Mouse (Mus musculus) brain, adult 2 months (tissue): ENCODE measurements around the gene Gng2.

Source experiments
- DNase-seq: peaks from one replicate; pipeline ENCODE4 v3.0.0; 2011; ENCODE audit warnings: low read depth, low spot score

Gene Gng2

DNA sequence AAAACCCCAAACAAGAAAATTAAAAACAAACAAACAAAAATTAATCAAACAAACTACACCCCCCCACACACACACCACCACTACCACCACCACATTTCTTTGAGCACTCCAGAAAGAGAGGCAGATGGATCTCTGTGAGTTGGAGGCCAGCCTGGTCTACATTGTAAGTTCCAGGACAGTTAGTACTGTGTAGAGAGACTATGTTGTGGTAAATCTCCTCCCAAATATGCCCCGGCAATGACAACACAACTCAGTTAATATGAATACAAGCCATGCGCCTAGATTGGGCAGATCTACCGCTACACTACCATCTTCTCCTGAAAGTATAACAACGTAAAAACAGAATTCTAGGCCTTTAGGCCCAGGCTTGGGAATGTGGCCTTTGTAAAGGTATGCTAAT is 117.1 kb downstream of the Gng2 start:
- no peak for DNase-seq

DNA sequence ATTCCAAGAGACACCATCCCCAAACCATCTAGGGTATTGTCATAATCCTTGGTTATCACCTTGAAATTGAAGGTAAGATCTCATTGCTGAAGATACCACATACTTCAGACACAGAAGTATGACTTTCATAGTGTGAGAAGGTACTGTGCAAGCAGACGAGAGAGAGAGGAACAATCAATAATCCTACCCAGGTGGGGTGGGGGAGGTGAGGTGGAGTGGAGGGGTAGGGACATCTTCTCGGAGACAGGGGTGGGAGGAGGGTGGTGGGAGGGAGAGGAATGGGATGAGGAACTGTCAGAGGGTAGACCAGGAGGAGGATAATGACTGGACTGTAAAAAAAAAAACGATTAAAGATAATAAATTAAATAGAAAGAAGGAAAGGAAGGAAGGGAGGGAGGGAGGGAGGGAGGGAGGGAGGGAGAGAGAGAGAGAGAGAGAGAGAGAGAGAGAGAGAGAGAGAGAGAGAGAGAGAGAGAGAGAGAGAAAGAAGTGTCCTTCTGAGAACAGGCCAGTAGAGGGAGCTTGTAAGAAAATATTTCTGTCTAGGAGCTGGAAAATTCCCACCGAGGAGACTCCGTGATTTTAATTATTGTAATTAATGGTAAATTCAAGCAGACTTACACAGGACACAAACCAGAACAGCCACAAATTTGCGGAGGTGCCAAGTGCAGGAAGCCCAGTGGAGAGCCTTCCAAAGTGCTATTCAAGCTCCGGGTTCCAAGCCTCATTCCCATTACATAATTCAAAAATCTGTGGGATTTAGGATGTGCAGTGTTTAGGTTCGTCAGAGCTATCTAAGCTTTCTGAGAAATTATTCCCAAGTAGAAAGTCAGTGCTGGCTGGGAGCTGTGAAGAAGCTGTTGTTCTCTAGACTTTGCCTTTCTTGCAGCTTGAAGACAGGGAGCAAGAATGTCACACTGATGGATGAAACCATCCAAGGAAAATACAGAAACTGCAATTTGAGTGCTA is 118.3 kb downstream of the Gng2 start:
- peak; percentile 83 for DNase-seq

DNA sequence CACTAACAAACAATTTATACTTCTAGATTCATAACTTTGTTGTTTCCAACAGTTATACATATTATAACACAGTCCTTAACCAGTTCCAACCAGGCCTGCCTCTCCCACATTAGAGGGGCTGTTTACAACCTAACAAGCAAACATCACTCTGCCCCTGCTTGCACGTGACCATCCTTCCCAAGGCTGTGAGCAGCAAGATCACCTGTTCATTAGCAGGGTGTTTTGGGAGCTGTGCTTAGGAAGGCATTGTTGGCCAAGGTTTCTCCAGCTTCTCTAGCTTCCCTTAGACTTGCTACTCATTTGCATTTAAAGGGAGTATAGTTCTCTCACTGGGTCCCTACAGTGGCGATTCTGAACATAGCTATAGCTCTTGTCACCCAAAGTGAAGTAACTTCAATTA is 119.1 kb downstream of the Gng2 start:
- no peak for DNase-seq

- DNase-seq = no peak
Measured at GRCm38 (mm10) chr14:19853471-19853870, 124.0 kb downstream of the Gng2 start.

DNA sequence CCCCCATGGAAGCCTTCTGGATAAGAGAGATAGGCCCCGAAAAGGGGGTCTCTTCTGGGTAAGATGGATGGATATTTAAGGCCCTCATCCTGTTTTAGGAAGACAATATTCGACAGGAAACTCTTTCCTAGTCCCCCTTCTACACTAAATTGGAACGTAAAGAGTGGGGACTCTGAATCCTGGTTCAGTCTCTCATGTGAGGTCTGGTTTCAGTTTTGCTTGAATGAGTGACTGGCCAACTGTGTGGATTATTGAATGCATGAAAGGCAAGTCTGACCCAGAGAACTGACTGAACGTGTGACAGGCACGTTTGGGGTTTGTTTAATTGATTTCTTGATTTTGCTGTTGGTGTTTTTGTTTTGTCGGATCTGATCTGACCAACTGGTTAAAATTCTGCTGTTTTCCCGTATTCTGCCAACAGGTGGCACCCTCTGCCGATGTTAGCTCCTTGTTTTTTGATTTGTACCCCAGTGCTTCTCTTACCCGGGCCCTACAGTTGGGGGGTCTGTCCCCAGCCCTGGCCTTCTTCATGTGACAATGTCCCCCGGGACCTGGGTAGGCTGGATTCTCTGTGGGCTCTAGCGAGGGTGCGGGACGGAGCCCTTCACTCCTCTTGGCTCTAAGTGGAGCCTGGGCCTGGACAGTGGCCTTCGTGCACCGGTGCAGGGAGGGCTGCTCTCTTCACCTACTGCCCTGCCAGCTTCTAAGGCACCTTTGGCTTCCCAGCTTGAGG is 137.7 kb downstream of the Gng2 start:
- peak; percentile 76 for DNase-seq

GRCm38 (mm10) chr14:19836289-19836688 is 141.1 kb downstream of the Gng2 start:
- no peak for DNase-seq

- DNase-seq = peak; percentile 72
Measured at GRCm38 (mm10) chr14:19825481-19825880, 151.9 kb downstream of the Gng2 start.

DNA sequence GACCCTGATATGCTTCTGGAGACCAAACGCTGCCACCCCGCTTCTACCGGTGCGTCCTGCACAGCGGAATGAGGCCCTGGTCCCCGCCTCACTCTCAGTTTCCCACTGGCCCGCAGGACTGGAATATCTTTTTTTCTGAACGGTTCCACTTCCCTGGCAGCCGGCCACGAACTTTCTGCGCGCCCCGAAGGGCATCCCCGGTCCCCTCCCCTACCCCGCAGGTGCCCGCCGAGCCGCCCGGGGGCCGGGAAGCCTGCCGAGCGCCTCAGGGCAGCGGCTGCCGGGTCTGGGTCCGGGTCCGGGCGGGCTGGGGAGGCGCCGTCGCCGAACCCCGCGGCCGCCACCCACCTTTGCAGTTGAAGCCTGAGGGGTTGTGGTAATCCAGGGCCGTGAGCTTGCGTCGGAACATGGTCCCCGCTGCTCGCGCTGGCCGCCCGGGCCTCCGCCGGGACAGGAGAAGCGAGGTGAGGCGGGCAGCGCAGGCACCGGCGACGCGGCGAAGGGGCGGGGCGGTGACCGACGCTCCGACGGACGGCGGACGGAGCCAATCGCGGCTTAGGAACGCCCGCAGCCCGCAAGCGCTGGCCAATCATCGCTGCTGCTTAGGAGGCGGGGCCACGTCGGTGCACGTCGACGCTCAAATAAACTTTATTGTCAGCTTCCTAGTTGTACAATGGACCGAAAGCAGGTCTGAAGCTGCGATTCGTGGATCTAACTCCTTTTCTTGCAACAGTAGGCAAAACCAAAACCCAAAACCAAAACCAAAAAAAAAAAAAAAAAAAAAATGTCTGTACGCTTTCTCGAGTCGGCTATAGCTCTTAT is 153.9 kb downstream of the Gng2 start, which contains the start of gene Rtraf:
Gene Rtraf (minus strand): TSS at position 504 of the 822 bp plus-strand sequence.
- DNase-seq = peak; percentile 99
